Mouse (Mus musculus): Measurements from ENCODE around the gene Trim31. TPM values are rescaled to one million over a fixed set of nuclear protein-coding genes. Genes with fewer than 3 reads are reported as not detected.
"Not testable (repeated sequence)": the region's sequence is repeated elsewhere in the genome, so short reads cannot be mapped to it uniquely, and the experiment has no call there.

The Trim31 gene
- total RNA-seq (2021): not detected
- long read RNA-seq, experiment 1: 0 reads
- long read RNA-seq, experiment 2: 0 reads

DNA sequence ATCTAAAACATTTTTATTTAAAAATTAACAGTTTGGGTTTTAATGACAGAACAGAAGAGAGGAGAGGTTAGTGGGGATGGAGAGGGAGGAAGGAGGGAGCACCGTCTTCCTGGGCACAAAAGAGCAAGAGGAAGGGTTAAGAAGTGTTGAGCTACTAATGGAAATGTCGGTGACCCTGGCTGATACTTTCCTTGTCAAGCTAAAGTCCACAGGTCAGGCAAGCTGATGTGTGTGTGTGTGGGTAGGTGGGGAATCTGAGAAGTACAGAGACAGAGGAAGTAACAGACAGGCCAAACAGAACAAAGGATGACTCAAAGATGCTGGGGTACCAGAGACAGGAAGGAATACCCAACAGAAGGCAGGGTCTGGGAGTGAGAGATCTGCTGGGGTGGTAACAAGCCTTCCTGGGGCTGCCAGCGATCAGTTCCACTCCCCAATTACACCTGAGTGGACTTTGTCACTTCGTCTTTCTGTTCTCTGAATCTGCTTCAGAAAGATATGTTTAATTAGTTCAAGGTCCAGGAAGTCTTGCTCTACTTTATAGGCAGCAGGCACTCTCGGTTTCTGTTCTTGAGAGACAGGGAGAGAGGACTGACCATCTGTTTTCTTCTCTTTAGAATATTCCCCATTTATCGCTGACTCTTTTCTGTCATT is at the start of gene Trim31:
Gene Trim31 (plus strand): TSS at position 567 of the 654 bp plus-strand sequence.
- no peak for DNase-seq (ENCODE audit: low spot score in 2 of 2)

DNA sequence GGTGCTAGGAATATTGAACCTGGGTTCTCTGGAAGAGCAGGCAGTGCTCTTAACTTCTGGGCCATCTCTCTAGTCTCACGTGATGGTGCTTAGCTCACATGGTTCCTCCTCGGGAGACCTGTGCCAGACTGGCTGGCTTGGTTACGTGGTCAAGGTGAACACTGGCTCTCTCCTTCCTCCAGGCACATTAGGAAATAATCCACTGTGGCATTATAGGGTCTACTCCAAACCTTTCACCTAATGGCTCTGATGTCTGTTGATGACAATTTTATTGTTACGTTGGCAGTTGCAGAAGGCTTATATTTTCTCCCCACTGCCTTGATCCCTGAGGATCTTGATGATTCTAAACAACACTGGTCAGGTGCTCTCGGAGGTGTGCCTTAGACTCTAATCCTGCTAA is 49.0 kb upstream of the Trim31 start:
- no peak for DNase-seq (ENCODE audit: low spot score in 2 of 2)

DNA sequence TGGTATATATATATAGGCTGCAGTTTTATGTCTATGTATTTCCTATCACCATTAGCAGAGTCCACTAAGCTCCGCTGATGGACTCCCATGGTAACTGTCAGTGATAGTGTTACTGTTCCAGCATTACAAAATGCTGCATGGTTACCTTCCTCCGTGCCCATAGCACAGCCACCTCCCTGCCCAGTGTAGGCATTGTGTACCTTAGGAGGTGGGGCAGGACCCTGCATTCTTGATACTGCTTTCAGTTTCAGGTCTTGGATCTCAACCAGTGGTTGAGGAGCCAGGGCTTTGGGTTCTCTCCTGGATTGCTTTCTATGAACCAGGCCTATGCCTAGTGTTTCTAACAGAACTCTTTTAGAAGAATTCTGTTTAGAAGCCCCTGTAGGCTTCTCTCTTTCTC is 47.9 kb upstream of the Trim31 start:
- DNase-seq (ENCODE audit: low spot score in 2 of 2): no peak

DNA sequence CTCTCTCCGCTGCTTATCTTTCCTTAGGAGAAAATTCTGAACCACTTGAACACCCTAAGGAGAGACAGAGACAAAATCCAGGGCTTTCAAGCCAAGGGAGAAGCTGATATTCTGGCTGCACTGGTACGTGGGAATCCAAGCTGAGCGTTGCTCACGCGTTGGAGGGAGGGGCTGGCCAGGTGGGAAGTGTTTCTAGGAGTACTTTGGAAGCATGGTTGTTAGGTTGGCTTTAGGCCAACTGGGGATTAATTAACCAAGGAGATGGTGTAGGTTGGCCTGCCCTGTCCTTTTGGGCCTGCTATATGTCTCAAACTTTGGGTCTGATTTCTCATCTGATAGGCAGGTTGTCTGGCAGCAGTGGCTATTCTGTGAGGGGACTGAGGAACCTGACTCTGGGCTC is 46.7 kb upstream of the Trim31 start:
- DNase-seq (ENCODE audit: low spot score in 2 of 2): no peak

DNA sequence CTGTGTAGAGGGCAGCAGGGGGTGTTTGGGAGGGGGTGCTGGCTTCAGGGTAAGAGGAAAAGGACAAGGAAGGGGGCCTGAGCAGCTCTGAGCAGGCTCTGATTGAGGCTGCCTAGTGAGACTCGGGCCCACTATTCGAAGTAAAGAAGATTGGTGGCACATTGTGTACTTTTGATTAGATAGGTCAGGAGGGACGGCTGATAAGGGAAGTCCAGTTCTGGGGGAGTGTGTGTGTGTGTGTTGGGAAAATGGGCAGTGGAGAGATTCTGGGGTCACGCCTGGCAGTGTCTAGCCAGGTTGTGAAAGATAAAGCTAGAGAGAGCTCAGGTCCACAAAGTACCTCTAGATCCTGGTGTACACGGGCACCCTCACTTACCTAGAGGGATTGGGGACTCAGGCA is 46.3 kb upstream of the Trim31 start:
- no peak for DNase-seq (ENCODE audit: low spot score in 2 of 2)

DNA sequence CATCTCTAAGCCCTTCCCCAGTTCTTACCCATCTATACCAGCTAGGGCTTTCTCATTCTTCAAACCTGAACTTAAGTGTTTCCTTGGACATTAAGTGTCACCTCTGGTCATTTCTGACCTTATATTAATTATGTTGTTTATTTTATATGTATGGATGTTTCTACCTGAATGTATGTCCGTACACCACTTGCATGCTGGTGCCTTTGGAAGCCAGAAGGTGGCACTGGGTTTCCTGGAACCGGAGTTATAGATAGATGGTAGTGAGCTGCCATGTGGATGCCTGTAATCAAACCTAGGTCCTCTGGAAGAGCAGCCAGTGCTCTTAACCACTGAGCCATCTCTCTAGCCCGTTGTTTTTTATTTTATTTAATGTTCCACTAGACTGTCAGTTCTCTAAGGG is 42.4 kb upstream of the Trim31 start:
- no peak for DNase-seq (ENCODE audit: low spot score in 2 of 2)

DNA sequence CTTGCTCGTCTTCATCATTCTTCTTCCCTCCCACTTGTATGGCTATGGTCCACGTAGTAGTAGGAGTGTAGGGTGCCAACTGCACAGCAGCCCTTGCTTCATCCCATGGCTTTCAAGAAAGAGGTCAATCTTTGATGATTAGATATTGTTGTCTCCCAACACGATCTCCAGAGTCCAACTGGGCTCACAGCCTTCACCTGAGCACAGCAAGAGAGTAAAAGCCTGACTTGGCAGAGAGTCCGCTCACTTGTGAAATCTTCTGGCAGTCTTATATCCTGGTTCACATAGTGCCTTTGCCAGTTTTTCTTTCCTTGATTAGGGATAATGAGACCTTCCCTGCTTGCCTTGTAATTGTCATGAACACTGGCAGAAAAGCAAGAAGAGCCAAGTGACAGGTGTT is 41.7 kb upstream of the Trim31 start:
- no peak for DNase-seq (ENCODE audit: low spot score in 2 of 2)

DNA sequence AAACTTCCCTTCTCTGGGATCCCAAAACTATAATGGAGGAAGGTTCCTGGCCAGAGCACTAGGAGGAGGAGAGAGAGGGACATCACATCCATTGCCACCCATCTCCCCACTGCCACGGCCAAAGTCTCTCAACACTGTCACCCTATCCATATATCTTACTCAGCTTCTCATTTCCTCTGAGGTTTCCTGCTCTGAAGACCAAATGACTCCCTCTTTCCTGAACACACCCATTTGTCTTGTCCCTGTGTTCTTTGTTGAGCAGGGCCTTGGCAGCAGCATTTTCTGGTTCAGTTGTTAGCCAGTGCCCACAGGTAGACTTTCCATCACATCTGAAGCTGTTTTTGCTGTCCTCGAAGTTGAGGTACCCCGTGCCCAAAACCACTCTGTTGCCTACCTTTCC is 39.7 kb upstream of the Trim31 start:
- no peak for DNase-seq (ENCODE audit: low spot score in 2 of 2)

DNA sequence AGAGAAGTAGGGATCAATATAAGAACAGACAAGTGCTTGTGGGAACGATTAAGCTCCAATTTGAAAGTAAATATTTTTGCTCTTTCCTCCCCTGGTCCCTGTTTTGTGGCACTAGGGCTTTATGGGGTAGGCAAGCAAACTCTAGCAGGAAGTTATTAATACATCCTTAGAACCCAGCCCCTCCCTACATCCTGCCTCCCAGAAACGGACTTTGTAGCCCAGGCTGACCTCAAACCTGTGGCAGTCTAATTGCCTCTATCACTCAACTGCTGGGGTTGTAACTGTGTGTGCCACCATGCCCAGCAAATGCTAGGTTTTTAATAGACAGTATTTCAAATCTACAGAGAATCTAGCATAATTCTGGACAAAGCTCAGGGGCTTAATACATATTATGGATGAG is 36.2 kb upstream of the Trim31 start:
- DNase-seq (ENCODE audit: low spot score in 2 of 2): no peak

DNA sequence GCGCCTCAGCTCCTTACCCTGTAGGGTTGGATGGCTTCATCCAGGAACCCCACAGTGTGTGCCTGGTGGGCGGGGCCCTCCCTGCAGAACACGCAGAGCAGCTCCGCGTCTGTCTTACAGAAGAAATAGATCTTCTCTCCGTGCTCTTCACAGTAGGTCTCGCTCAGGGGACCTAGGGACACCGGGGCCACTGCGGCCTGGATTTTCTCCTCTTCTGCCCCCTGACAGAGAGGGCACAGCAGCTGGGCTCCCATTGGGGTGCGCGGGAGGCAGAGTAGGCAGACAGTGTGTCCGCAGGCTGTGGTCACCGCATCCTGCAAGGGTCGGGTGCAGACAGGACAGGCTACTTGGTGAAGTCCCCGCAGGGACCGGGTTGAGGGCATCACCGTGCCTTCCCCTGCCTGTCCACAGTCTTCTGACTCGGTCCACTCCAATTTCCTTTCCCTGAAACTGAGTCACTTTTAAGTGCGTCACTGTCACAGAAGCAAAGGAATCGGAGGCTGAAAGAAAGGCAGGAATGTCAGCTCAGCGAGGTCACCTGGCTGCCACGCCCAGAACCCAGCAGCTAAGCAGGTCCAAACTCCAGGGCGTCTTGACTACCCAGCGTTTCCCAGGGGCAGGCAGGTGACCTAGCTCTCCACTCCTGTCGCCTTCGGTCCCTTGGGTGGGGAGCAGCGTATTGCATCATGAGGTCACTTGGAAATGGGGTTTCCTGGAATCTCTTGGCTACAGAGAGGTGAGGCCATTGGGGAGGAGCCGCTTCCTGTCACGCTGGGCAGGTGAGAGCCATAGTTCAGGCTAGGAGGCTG is 31.0 kb upstream of the Trim31 start, which contains the start of gene Trim15:
Gene Trim15 (minus strand): TSS at position 492 of the 809 bp plus-strand sequence.
- no peak for DNase-seq (ENCODE audit: low spot score in 2 of 2)

DNA sequence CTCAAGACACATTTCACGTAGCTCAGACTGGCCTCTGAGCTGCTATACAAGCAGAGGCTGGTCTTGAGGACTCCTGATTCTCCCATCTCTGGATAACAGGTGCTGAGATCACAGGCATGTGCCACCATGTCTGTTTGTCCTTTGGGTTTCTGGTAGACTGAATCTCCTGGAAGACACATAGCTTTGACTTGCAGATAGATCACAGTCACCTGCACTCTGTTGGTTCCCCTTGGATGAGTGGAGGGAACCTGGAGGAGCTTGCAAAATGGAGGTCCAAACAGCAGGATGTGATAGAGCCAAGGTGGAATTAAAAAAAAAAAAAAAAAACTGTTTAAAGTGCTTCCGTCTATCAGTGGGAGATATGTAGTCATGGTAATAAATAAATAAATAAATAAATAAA is 29.1 kb upstream of the Trim31 start:
- no peak for DNase-seq (ENCODE audit: low spot score in 2 of 2)

DNA sequence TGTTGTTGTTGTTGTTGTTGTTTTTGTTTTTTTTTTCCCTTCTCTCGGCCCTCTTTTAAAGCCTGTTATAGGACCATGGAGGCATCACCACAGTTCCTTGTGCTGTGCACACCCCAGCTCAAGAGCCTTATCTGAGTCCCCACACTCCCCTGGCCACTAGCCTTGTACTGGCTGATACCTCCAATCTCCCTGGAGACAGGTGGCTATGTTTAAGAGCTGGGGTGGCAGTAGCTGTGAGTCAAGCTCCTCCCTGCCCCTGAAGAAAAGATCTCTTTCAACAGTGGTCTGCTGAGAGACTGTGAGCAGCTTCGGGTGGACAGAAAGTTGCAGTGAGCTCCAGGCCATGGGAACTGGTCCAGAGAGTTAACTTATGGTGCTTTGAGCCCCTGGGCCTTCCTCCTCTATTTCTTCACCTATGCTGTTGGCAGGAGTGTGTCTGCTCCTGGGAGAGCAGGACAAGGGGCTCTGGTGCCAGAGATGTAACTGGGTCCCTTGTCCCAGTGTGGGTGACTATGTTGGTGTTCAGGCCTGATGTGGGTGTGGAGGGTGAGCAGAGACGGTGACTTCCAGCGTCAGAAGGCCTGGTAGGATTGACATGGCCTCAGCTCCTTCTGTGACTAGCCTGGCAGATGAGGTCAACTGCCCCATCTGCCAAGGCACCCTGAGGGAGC is 28.5 kb upstream of the Trim31 start, which contains the start of gene Trim10:
Gene Trim10 (plus strand): TSS at position 291 of the 671 bp plus-strand sequence.
- DNase-seq (ENCODE audit: low spot score in 2 of 2): no peak

DNA sequence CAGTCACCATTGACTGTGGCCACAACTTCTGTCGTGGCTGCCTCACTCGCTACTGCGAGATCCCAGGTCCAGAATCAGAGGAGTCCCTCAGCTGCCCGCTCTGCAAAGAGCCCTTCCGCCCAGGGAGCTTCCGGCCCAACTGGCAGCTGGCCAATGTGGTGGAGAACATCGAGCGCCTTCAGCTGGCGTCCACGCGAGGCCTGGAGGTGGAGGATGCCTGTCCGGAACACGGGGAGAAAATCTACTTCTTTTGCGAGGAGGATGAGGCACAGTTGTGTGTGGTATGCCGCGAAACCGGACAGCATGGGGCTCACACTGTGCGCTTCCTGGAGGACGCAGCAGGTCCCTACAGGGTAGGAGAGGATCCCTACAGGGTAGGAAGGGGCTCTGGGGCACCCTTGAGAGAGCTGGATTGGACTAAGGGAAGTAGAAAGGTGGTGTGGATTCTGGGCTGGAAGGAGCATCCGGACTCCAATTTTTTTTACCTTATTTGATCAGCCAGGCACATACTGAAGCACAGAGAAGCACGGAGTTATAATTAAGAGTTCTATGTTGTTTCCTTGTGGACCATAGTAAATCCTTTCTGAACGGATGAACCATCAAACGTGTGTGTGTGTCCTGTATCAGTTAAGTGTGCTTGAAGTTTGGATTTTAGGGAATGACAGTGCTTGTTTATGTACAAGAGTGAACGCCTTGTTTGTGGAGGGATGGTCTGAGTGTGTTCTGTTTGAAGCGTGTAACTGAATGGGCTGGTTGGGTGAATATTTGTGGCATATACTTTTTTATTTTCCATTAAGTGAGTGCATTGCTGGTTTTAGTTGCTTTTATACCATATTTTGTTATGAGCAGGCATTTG is 27.7 kb upstream of the Trim31 start:
- DNase-seq (ENCODE audit: low spot score in 2 of 2): no peak

DNA sequence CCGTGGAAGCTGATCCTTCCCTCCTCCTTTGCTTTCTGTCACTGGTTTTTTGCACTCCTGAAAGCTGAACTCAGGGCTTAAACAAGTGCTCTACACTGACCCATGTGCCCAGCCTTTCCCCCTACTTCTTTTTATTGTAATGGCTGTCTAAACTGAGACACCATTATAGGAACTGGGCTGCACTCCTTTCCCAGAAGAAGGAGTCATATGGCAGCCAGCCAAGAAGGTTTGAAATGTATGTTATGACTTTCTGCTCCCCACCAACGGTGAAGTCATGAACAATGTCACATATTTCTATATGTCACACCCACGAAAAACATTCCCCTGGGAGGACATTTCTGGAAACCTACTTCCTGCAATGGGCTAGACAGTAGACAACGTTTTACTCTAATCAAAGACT is 23.3 kb upstream of the Trim31 start:
- DNase-seq (ENCODE audit: low spot score in 2 of 2): no peak

DNA sequence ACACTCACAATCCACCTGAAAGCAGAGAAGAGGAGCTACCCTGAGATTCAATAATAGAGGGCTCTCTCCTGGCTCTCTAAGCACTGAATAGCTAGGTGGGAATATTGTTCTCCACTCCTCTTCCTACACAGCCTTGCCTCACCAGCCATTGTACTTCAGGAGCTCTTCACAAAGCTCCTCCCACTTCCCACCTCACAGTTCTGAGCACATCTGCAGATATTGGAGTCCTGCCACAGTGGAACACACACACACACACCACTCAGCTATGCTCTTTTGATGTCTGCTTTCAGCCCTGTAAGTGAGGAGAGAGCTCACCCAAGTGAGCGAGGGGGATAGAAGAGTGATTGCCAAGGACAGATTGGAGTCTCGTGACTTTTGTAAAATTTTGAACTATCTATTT is 14.6 kb upstream of the Trim31 start:
- DNase-seq (ENCODE audit: low spot score in 2 of 2): no peak

DNA sequence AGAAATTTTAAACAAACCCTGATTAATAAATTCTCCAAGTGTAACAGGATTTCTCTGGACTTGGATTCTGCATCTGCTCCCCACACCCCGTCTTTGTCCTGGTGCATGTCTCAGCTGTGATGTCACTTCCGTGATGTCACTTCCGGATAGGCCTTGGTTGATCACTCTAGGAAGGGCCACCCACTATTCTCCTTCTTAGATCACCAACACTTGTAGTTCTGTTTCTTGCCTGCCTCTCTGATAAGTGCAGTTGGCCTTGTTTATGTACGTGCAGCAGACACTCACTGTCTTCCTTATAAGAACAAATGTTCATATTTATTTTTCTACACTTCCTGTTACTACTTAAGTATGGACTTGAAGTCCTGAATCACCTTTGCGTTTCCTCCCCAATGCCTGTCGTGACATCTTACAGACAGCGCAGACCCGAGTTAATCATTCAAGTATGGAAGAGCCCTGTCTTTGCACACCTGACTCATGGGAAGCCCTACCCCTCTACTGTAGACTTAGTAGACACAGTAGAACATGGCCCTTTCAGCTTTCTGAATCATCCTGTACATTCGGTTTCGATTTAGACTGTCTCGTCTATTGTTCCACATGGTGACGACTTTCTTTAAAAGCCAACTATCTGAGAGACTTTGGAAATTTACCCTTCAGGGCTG is 12.7 kb upstream of the Trim31 start:
- DNase-seq (ENCODE audit: low spot score in 2 of 2): no peak

DNA sequence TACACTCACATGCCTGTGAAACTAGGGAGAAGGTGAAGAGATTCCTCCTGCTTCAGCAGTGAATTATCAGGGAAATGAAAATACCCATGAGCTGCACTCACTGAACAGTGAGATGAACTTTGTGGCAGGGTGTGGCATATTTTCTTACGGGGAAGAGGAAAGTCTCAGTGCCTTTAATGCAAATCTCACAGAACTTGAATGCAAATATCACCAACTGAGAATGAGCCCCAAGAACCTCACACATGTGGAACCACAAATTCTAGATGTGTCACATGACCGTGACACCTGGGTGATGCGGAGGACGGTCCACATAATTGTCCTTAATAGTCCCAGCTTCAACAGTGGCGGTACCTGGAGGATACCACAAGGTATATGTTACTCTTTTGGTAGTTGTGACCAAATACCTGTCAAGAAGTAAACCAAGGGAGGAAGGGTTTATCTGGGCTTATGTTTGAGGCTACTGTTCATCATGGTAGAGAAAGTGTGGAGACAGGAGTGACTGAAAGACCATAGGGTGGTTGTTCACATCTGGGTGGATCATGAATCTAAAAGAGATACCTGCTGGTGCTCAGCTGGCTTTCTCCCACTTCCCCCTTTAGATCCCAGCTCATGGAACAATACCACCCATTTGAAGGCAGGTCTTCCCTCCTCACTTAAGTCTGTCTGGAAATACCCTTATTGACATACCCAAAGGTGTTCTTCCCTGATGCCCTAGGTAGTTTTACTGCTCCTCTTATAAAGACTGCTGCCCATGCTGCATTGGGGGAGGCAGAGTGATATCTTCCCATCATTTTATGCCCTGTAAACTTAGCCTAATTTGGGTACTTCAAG is 7.6 kb upstream of the Trim31 start, which contains the start of gene Trim40:
Gene Trim40 (minus strand): TSS at position 51 of the 831 bp plus-strand sequence.
- no peak for DNase-seq (ENCODE audit: low spot score in 2 of 2)

DNA sequence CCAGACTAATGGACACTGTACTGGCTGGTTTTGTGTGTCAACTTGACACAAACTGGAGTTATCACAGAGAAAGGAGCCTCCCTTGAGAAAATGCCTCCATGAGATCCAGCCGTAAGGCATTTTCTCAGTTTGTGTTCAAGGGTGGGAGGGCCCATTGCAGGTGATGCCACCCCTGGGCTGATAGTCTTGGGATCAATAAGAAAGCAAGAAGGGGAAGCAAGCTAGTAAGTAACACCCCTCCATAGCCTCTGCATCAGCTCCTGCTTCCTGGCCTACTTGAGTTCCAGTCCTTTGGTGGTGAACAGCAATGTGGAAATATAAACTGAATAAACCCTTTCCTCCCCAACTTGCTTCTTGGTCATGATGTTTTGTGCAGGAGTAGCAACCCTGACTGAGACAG is 6.4 kb upstream of the Trim31 start:
- DNase-seq (ENCODE audit: low spot score in 2 of 2): not testable (repeated sequence)

DNA sequence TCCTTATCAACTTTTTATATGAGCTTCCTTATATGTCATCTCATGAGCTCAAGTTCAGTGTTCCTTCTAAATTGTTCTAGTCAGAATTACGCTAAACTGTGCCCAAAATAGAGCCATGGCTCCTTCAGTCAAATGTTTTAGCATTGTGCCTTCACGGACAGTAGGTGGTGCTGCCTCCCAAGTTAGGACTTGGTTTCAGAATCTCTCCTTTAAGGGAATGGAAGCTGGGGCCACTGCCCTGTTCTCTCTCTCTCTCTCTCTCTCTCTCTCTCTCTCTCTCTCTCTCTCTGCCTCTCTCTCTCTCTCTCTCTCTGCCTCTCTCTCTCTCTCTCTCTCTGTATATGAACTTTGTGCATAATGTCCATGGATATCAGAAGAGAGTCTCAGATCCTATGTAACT is 5.6 kb upstream of the Trim31 start:
- no peak for DNase-seq (ENCODE audit: low spot score in 2 of 2)

DNA sequence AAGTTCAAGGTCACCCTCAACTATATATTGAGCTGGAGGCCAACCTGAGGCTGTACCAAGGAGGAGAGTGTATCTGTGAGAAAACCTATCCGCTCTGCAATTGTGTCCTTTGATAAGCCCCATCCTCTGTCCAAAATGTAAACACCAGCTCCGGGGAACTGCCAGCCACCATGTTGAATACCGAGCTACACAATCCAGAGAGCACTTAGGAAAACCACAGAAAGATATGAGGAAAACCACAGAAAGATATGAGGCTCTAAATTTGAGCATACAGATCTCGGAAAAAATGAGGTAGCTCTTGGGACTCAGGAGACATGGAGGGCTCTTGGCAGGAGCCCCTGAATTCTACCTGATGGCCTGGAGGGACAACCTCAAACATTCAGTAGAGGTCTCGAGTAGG is 4.5 kb upstream of the Trim31 start:
- DNase-seq (ENCODE audit: low spot score in 2 of 2): no peak

All from adrenal gland, postnatal 4 days (tissue).